In the genomic region with DNA sequence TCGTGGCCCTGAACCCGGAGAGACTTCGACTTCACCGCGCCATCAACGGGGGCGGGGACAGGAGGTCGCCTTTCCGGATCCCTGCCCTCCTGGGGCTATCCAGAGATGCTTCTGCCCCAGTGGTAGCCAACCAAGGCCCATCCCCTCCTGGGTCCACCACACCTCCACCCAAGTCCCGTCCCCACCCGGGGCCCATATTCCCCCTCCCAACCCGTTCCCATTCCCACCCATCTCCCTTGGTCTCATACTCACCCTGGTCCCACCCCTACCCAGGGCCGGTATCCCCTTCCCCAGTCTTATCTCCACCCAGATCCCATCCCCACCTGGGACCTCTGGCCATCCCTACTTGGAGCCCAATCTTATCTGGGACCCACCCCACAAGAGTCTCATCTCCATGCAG, we compare ENCODE assay signal across 8 mouse cellular contexts. TPM values are rescaled to one million over a fixed set of nuclear protein-coding genes. Genes with fewer than 3 reads are reported as not detected.
A peak's percentile ranks its signal among the peaks of the same experiment; 100 is the strongest.
DNase-seq lines count a peak whose midpoint lies in the region; ATAC-seq and TF ChIP-seq lines count a peak whose summit lies in the region.

No protein-coding gene starts in this region.

- no peak for DNase-seq in kidney, postnatal 4 days
- no peak for DNase-seq in hindbrain, embryonic 11.5 days (ENCODE audit: low spot score)
- no peak for DNase-seq in midbrain, embryonic 10.5 days (ENCODE audit: low spot score)
- no peak for DNase-seq in adrenal gland, adult (ENCODE audit: inconsistent age in 2 of 2, low spot score in 1 of 2)
- DNase-seq in right cerebral cortex, postnatal 4 days: no peak
- DNase-seq in testis, postnatal 14 days (ENCODE audit: low spot score): no peak

- H3K36me3 ChIP-seq in kidney, embryonic 14.5 days (ENCODE audit: control insufficient read depth, insufficient read depth, low read length): no peaks in the 10 kb centered on the region
- no peaks in the 10 kb centered on the region for H3K36me3 ChIP-seq in hindbrain, embryonic 11.5 days (ENCODE audit: control insufficient read depth, insufficient read depth, low read length)
- no peaks in the 10 kb centered on the region for H3K36me3 ChIP-seq in midbrain, embryonic 10.5 days

- WGBS in kidney, embryonic 14.5 days: 5% methylated on average over 13 of the region's 13 CpGs
- WGBS in hindbrain, embryonic 11.5 days: 0% methylated on average over 11 of the region's 13 CpGs
- WGBS in midbrain, embryonic 10.5 days: 2% methylated on average over 13 of the region's 13 CpGs

- H3K4me3 ChIP-seq in kidney, embryonic 14.5 days (ENCODE audit: low read length): peak overlapping the region; percentile 42
- peak overlapping the region; percentile 89 for H3K4me3 ChIP-seq in cortical plate, adult 2 months (ENCODE audit: insufficient read depth, low read length)
- peak overlapping the region; percentile 29 for H3K4me3 ChIP-seq in hindbrain, embryonic 11.5 days (ENCODE audit: low read depth, low read length)
- peak overlapping the region; percentile 62 for H3K4me3 ChIP-seq in midbrain, embryonic 10.5 days

- peak overlapping the region; percentile 75 for H3K4me2 ChIP-seq in kidney, embryonic 14.5 days (replicated peaks; ENCODE audit: low read depth, low read length)
- peak overlapping the region; percentile 55 for H3K4me2 ChIP-seq in hindbrain, embryonic 11.5 days (replicated peaks; ENCODE audit: low read depth, low read length)

- TF ChIP-seq CTCF in cortical plate, adult 2 months (IDR thresholded peaks at IDR 0.05; ENCODE audit: extremely low read depth, insufficient read depth, low read length): no peak

- no peak overlapping the region for H3K27ac ChIP-seq in kidney, embryonic 14.5 days (ENCODE audit: low read depth, low read length)
- H3K27ac ChIP-seq in cortical plate, adult 2 months (ENCODE audit: insufficient read depth, low read length): peak overlapping the region; percentile 83; the same call in 1 of the 2 replicates
- no peak overlapping the region for H3K27ac ChIP-seq in hindbrain, embryonic 11.5 days (ENCODE audit: low read depth, low read length)
- H3K27ac ChIP-seq in midbrain, embryonic 10.5 days (replicated peaks): peak overlapping the region; percentile 82

- peaks cover 3% of the 10 kb centered on the region; the same call in 1 of the 2 replicates for H3K4me1 ChIP-seq in kidney, embryonic 14.5 days (ENCODE audit: control insufficient read depth, insufficient read depth, low read length)
- H3K4me1 ChIP-seq in cortical plate, adult 2 months (ENCODE audit: control insufficient read depth, insufficient read depth, low read length): peaks cover 2% of the 10 kb centered on the region; the same call in 1 of the 2 replicates
- peaks cover 3% of the 10 kb centered on the region; the same call in 1 of the 2 replicates for H3K4me1 ChIP-seq in hindbrain, embryonic 11.5 days (replicated peaks; ENCODE audit: control insufficient read depth, insufficient read depth, low read length)
- H3K4me1 ChIP-seq in midbrain, embryonic 10.5 days: peaks cover 34% of the 10 kb centered on the region

- H3K27me3 ChIP-seq in kidney, embryonic 14.5 days (ENCODE audit: control insufficient read depth, insufficient read depth, low read length): no peaks in the 10 kb centered on the region
- H3K27me3 ChIP-seq in hindbrain, embryonic 11.5 days (ENCODE audit: control insufficient read depth, insufficient read depth, low read length): peaks cover 3% of the 10 kb centered on the region; the same call in 1 of the 2 replicates
- H3K27me3 ChIP-seq in midbrain, embryonic 10.5 days (ENCODE audit: low read depth, poor library complexity, severe bottlenecking): peaks cover 34% of the 10 kb centered on the region

- ATAC-seq in kidney, embryonic 14.5 days (ENCODE audit: low FRiP score, low TSS enrichment): peak; percentile 14; the same call in 1 of the 2 replicates
- peak; percentile 37 for ATAC-seq in hindbrain, embryonic 11.5 days (ENCODE audit: low FRiP score)

- H3K9ac ChIP-seq in kidney, embryonic 14.5 days (ENCODE audit: low read depth, low read length): peak overlapping the region; percentile 60
- H3K9ac ChIP-seq in hindbrain, embryonic 11.5 days (ENCODE audit: low read depth, low read length): peak overlapping the region; percentile 44; the same call in 1 of the 2 replicates

- no peaks in the 10 kb centered on the region; the same call in 1 of the 2 replicates for H3K9me3 ChIP-seq in kidney, embryonic 14.5 days (ENCODE audit: control insufficient read depth, low read length)
- H3K9me3 ChIP-seq in hindbrain, embryonic 11.5 days (ENCODE audit: control insufficient read depth, low read length): no peaks in the 10 kb centered on the region
- H3K9me3 ChIP-seq in midbrain, embryonic 10.5 days (replicated peaks): 0 out of 2 replicates have a peak, but pooled peaks cover 3% of the 10 kb centered on the region

- no peak for TF ChIP-seq POLR2A in cortical plate, adult 2 months (IDR thresholded peaks at IDR 0.05; ENCODE audit: extremely low read depth, insufficient read depth, low read length)

RNA-seq across cellular contexts. Expression of gene Pard6b, which starts 36.7 kb away (rescaled TPM):
- 9.7 and 22.0 TPM in 2 replicates for polyA plus RNA-seq in kidney, embryonic 14.5 days (2014; fragmentation: Nextera tagmentation; extraction: Ambion mirVana)
- polyA plus RNA-seq in cortical plate, adult 2 months (2012; rRNA removed): 3.3 and 3.6 TPM in 2 replicates
- polyA plus RNA-seq in hindbrain, embryonic 11.5 days (2014; fragmentation: Nextera tagmentation; extraction: Ambion mirVana): 7.1 and 7.5 TPM in 2 replicates
- 6.9 and 7.5 TPM in 2 replicates for polyA plus RNA-seq in midbrain, embryonic 10.5 days (2016; fragmentation: Nextera tagmentation; extraction: Ambion mirVana)

Comparison
In these comparisons a context has a peak if more than half of its experiments do, and no peak if none do; other contexts are left out.
1. H3K27ac ChIP-seq: peak in cortical plate, adult 2 months (single experiment) and midbrain, embryonic 10.5 days (single experiment); none in kidney, embryonic 14.5 days (single experiment) and hindbrain, embryonic 11.5 days (single experiment).
2. H3K4me3 ChIP-seq: peak in every context shown above with its lines; median percentile 89 in cortical plate, adult 2 months; 62 in midbrain, embryonic 10.5 days; 42 in kidney, embryonic 14.5 days; 29 in hindbrain, embryonic 11.5 days.